Mouse (Mus musculus) ovary, postnatal 10 days (tissue): ENCODE data around the gene Lnx2.

Experiments used
- DNase-seq: peaks from one replicate; pipeline ENCODE4 v3.0.0; 2022; ENCODE audit warnings: low spot score

Gene Lnx2

DNA sequence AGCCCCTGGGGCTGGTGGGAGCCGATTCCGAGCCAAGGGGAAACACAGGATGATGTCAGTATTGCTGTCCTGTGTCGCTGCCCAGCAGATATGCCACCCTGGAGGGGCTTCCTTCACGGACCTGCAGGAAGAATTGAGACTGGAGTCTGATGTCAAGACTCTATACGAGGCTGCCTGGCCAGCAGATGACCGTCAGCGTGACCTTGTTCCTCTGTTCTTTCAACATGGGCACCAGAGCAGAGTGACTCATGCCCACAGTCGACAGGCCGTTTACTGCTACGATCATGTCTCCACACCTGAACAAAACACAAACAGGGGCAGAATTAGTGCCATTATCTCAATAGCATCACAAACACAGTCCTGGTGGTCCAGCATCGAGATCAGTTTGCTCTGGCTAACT lies 57.6 kb downstream of the Lnx2 start:
- DNase-seq = no peak

DNA sequence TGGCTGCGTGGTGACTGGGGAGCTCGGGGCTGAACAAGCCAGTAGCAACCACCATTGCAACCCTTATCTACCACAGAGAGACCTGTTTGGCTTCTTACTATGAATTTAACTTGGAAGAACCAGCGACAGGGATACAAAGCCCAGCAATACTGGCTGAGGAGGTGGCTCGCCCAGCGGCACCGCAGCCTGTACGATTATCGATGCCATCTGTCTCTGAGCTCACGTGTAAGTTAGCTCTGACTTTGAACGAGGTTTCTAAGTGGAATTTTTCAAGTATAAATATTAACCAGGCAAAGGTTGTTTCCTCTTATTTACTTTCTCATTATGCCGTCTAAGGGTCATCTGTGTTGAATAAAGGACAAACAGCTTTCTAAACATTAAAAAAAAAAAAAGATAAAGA lies 58.9 kb downstream of the Lnx2 start:
- no peak for DNase-seq

DNA sequence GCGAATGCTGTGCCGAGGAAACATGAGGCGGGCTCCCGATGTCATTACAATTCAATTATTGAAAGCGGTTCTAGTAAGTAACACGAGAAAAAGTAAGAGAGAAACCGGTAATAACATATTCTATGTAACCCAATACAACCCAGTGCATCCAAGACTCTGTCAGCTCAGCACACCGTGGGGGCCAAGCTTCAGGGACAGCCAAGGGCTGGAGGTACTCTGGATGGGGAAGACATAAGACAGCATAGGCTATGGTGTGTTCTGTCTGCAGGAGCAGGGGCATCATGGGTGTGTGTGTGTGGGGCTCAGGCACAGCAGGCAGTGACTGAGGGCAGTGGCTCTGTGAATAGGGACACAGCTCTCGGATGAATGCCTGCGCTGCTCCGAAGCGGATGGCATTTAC lies 59.8 kb downstream of the Lnx2 start:
- no peak for DNase-seq

DNA sequence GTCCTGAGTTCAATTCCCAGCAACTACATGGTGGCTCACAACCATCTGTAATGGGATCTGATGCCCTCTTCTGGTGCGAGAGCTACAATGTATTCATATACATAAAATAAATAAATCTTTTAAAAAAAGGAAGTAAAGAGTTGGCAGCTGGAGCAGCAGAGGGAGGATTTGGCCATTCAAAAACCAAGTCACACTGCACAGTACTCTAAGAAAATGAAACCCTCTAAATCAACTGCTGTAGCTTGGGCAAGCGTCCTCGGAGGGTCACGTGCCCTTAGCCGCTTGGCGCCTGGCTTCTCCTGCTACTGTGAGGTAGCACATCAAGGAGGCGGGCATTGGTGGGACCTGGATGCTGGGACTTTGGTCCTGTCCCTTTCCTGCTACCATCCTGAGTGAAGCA lies 61.2 kb downstream of the Lnx2 start:
- no peak for DNase-seq

DNA sequence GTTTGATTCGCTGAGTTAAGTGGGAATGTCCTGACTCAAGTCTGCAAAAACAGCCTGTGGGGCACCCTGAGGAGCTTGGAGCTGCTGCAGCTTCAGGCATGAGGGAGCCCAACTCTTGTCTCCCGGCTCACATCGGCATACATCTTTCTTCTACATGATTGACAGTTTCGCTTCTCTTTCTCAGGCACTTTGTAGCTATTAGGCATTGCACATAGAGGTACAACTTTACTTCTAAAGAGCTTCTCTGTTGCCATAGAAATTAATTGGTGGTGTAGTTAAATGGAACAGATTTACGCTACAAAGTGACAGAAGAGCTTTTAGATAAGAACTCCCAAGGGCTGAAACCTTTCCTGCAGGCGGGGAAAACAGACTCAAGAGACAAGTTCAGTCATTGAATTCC lies 62.5 kb downstream of the Lnx2 start:
- no peak for DNase-seq

DNA sequence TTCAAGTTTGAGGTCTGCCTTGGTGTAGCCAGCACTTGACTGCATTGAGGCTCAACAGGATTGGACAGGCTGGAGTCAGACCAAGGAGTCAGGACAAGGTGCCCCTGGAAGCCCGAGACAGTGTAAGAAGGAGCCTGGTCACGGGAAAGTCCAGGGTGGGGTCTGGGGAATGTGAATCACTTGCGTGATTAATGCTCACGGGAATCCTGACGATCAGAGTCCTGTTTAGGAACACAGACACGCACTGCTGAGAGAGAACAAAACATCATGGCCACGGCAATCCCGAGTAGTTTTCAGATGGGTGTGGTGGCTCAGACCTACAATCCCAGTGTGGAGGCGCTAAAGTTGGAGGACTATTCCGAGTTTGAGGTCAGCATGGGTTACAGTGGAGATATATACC lies 65.1 kb downstream of the Lnx2 start:
- DNase-seq = no peak

DNA sequence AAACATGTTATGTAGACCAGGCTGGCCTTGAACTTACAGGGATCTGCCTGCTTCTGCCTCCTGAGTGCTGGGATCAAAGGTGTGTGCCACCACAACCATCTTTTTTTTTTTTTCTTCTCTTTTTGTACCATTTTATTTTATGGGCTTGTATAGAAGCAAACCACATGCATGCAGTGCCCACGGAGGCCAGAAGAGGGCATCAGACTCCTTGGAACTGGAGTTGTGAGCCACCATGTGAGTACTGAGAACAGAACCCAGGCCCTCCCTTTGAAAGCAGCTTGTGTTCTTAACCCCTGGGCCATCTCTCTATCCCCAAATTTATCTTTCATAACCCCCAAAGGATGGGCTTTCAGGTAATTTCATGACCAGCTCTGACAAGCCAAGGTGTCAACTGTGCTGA lies 73.1 kb downstream of the Lnx2 start:
- DNase-seq = no peak

DNA sequence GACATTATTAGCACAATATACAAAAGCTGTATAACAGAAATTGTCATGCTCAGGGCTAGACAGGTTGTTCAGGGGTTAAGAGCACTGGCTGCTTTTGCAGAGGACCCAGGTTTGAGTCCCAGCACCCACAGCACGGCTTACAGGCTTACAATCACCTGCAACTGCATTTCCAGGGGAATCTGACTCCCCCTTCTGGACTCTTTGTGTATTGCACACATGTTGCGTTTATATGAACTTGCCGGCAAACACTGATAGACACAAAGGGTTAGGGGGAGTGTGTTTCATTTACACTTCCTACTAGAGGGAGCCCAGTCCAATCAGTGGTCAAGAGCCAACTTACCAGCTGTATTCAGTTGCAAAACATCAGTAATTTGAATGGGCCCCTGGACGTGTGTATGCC lies 75.1 kb downstream of the Lnx2 start:
- DNase-seq = no peak

DNA sequence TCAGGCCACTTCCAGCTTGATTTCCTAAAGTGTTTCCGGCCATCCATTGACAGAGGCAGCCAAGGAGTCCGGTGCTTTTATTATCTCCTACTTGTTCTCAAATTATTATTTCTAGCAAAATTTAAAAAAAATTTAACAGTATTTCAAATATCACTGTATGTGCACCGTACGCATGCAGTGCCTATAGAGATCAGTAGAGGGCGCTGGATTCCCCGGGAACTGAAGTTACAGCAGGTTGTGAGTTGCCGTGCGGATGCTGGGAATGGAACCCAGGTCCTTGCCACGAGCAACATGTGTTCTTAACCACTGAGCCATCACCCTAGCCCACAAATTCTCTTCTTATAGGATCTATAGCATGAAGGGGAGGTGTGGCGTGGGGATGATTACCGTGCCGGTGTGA lies 77.6 kb downstream of the Lnx2 start:
- no peak for DNase-seq

DNA sequence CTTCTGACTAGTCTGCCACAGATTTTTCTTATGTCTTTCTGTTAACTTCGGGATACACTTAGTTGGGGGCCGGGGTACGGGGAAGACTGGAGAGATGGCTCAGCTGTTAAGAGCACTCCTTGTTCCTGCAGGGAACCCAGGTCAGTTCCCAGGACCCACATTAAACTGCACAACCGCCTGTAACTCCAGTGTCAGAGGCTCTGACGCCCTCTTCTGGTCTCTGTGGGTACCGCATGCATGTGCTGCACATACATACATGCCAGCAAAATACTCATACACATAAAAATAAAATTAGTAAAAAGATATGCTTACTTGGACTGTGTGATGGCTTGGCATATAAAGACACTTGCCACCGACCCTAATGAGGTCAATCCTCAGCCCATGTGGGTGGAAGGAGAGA lies 79.6 kb downstream of the Lnx2 start:
- no peak for DNase-seq

DNA sequence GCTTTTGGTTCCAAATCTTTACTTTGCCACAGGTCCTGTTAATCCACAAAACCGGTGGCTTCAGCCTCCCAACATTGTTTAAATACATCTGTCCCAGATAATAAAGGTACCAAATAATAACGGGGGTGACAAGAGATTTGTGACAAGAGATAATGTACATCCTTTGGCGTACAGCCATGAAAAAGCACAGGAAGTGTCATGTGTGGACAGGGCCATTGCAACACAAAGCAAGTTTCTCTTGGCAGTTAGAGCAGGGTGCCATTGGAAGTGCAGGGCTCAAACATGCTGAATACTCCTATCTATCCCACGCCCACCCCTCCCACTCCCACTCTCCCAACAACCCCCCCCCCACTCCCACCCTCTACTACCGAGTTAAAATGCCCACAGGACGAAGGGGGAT lies 81.4 kb downstream of the Lnx2 start:
- DNase-seq = no peak

DNA sequence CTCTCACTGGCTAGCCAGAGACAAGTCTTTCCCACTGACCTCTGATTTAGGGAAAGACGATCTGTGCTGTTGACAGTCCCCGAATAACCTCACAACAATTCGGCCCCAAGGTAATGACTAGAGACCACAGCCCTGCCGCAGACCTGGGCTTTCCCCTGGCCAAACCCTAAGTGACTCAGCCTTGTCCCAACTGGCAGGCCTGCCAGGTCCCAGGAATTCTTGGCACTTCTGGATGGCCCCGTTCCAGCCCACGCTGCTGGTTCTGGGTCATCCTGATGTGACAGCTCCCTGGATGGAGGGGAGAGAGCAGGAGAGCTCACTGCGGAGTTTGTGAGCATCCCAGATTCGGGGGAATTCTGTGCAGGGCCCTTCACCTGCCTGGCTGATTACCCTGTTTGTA lies 82.9 kb downstream of the Lnx2 start:
- no peak for DNase-seq

DNA sequence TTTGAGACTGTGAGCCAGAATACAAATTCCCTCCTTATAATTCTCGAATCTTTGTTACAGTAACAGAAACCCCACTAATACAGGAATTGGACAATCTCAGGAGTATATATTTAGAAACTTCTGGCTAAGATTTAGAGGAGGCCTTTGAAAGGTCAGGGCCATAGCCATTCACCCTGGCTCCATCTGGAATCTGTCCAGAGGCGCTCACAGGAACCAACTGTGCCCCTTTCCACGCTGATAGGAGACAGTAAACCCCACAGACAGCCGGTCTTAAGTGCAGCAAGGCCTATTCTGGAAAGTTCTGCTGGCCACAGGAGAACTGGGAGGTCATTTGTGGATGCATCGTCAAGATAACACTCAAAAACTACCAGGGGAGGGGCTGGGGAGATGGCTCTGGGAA lies 87.3 kb downstream of the Lnx2 start:
- no peak for DNase-seq

DNA sequence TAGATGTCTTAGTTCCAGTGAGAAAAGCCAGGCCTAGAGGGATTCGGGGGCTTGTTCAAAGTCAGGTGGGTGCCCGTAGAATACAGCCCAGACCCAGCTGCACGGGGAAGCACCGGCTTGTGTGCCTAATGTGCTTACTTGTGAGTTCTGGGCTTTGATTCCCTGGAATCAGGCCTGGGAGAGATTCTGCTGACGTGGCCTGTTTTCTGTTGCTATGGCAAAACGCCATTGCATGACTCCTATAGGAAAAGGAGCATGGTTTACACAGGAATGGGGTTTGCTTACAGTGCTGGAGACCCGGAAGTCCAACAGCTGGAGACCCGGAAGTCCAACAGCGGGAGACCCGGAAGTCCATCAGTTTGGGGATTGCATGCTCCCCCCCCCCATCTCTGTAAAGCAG lies 88.8 kb downstream of the Lnx2 start:
- no peak for DNase-seq

DNA sequence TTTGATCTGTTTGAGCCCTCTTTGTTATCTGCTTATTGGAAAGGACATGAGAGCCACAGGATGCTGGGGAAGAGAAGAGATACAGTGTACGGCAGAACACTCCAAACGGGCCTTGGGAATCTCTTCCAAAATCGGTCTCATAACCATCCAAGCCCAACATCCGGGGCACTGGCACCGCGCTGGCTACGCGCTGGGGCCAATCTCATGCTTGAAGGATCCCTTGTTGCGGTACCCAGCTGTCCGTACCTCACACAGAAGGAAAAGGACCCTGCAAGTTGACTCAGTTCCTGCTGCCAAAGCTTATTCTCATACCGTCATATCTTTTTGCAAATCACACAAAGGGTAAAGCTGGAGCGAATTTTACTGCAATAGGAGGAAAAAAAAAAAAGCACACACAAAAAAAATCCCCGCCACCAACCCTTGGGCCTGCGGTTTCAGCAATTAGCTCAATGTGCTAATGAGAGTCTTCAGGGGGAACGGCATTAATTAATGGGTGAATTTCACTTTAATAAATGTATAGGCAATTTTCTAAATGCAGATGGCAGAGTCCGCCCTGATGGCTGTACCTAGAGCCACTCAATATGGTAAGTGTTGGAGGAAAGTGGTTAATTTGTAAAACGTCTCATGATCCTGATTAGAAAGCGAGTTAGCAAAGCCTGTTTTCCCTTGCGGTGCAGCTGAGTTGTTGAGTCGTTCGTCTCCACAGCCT lies 90.5 kb downstream of the Lnx2 start:
- no peak for DNase-seq

DNA sequence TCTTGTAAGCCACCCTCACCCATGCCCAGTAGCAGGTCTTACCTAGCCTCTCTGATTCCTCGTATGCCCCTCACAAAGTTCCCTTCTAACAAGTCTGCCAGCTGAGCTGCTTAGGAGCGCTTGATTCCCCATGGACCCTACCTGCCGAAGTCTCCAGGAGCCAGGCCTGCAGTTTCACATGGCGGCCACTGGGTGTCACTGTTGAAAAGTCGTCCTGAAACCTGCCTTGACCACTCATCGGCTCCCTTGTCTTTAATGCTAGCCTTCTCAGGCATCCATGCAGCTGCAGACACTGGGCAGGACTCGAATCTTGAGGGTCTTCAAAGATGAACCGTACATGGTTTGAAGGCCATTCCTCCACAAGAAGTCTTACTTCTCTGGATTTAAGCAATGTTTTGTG lies 93.2 kb downstream of the Lnx2 start:
- peak; percentile 37 for DNase-seq

DNA sequence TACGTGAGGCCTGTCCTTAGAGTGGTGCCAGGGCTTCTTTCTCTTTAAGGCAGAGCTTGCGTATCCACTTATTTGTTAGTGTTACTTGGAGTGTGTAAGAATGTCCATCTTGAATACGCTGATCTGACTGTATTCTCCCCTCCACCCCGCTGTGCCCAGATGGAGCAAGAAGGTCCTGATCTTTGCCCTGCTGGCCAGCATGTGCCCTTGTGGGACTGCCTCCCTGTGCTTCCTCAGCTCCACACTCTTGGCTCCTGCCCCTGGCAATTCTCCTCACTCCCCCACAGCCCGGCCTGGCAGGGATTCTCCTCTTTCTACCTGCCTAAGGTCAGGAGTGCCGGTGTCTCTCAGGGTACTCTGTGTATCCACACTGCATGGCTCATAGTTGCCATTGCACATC lies 95.0 kb downstream of the Lnx2 start:
- no peak for DNase-seq

DNA sequence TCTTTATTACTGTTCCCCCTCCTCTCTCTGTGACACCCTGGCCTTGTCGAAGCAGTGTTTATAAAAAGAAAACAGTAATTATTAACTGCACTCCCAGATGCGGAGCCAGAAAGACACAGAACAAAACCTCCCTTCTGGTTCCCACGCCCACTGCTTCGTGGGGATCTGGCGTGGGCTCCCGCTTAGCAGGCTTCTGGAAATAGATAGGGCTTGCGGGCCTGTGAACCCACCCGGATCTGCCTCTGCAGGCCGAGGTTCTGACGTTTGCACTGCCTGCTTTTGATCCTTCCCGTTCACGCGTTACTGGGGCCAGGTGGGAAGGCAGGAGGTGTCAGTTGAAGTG lies 101.6 kb downstream of the Lnx2 start:
- DNase-seq = no peak

DNA sequence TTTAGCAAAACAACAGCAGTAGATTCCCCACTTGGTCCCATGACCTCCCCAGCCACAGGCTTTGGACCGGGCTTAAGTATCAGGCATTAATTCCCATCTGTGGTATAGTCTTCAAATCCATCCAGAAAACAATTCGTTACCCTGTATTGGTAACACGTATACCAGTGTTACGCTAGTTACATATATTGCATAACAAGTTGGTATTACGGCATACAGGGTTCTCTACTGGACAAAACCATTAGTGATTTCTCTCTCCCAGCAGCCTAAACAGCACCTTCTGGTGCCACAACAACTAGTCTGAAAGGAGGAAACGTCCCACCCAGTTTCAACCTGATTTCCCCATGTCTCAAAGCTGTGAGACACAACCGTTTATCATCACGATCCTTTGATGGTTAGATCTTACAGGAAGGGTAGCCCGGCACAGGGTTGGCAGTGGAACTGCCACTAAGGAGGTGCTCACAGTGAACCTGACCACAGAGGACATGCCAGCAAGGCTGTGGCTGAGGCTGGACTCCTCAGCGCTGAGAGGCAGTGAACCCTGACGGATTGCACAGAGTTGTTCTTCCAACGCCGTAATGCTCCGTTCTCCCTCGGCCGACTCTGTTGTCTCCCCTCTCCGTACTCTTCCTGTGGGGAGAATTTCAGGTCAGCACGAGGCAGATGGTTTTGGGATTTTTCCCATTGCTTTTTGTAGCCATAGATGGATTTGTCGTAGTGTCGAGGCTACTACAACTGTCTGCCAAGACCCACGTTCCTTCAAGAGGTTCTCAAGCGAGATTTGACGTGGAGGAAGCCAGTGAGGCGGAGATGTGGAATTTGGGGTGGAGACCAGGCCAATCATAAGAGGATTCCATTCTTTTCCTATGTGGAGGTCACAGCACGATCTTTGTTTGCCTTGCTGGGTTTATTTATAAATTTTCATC lies 102.3 kb downstream of the Lnx2 start:
- DNase-seq = no peak

DNA sequence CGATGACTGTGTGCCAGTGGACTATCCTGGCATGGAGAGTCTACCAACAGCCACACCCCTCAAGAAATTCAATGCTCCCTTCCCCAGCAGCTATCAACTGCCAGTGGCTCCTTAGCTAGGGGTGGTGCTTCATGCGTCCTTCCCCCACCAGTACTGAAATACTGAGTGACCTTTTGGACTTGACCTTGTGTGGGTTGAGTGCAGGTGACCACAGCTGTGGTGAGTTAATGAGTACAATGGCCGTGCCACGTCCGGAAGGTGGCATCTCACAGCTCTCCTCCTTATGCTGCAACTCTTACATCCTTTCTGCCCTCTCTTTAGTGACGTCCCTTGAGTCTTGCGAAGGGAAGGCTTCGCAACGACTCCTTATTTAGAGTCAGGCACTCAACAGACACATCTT lies 103.0 kb downstream of the Lnx2 start:
- no peak for DNase-seq

DNA sequence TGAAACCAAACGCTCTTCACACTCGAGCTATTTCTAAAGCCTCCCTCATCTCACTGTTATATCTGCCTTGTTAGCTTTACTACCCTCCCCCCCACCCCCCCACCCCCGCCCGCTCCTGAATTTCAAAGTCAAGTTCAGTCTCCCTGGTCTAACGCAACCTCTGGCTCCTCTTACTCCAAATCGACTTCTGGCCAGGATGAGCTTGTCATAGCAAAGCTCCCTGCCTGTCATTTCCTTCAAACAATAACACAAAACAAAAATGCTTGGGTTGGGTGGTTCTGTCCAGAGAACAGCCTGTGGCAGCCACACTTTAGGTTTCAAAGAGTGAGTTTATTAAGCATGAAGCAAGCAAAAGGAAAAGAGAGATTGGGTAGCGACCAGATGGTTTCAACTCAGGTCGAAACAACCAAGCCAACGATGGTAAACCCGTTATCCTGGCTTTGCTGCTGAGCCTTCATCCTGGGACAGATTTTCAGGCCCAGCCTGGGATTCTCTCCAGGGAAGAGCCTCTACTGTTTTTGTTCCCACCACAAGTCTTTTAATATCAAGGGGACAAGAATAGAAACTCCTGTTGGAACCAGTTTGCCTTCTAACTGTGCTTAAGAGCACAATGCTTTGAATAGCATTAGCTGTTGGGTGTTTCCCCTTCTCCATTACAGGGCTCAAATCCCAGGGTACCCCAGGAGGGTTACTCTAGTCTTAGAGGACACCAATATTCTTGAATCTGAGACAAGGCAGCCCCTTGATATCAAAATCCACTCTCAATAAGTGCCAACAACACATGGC lies 104.4 kb downstream of the Lnx2 start:
- no peak for DNase-seq

DNA sequence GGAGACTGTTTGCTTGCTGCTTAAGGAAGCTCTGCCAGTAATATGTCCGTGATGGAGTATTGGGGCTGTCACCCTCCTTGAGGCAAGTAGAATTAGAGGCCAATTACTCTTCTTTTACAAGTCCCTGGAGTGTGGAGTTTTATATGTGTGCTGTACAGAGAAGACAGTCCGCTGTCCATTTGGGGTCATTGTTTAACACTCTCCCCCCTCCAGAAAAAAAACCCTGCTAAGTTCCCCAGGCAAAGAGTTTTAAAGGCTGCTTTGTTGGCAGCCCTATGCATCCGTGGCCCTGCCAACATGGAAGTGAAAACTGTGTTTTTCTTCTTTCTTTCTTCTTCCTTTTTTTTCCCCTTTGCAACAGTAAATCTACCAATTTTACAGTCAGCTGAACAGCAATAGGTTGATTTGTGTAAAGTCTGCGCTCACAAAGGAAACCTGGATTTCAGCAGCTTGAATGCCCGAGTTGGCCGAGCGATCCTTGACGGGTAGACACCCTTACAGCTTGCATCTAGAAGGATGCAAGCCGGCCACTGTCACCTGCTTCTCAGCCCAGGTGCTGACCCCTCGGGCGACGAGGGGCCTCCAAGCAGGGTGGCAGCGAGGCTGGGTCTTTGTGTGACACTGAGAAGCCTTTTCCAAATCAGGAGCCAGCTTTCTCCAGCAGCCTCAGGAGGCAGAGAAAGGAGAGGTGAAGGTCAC lies 107.5 kb downstream of the Lnx2 start:
- DNase-seq = no peak
